Mouse (Mus musculus) lung, postnatal 14 days (tissue): ENCODE data around the gene Tmem217.

Experiments
- DNase-seq: peaks from one replicate; pipeline ENCODE4 v3.0.0; 2021

Tmem217 gene

GRCm38 (mm10) chr17:29485336-29486233 lies 66.6 kb downstream of the Tmem217 start:
- no peak for DNase-seq

DNA sequence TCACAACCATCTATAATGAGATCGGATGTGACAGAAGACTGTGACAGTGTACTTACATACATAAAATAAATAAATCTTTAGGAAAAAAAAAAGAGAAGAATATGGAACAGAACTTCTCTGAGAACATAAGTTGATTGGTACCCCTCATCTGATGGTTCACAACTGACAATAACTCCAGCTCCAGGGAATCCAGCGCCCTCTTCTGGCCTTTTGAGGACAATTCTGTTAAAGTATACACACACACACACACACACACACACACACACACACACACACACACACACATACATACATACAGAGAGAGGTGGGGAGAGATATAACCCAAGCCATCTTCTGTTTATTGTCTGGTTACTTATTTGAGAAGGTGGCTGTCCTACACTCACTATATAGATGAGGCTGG lies 67.8 kb downstream of the Tmem217 start:
- DNase-seq, result no peak

DNA sequence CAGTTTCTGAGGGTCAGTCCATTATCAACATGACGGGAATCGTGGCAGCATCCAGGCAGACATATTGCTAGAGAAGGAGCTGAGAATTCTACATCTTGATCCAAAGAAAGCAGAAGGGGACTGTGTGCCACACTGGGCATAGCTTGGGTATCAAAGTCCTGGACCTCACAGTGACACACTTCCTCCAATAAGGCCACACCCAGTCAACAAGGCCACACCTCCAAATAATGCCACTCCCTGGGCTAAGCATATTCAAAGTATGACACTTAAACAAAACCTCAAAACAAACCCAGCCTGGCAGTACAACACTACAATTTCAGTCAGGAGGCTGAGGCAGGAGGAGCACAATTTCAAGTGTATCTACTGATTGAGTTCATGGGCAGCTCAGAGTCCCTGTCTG lies 68.9 kb downstream of the Tmem217 start:
- DNase-seq, result no peak

DNA sequence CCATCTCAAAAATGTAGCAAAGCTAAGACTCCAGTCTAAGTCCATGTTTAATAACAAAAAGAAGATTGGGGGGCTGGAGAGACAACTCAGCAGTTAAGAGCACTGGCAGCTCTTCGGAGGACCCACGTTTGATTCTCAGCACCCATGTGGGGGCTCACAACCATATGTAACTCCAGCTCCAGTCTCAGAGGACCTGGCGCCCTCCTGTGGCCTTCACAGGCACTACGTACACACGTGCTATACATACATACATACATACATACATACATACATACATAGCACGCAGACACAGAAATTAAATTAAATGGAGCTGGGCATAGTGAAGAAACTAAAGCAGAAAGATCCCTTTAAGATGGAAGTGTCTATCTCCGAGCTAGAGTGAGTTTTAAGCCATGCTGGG lies 69.6 kb downstream of the Tmem217 start:
- no peak for DNase-seq

DNA sequence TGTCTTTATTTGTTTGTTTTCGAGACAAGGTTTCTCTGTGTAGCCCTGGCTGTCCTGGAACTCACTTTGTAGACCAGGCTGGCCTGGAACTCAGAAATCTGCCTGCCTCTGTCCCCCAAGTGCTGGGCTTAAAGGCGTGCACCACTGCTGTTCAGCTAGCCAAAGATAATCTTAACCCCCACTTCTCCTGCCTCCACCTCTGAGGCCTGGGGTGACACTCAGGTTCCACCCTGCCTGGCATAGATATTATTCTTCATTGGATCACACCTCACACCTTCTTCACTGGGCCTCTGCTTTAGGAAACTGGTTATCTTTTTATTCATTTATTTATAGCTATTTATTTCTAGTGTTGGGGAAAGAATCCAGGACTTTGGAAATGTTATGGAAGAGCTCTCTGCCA lies 71.9 kb downstream of the Tmem217 start:
- no peak for DNase-seq

GRCm38 (mm10) chr17:29478271-29478670 lies 73.9 kb downstream of the Tmem217 start:
- DNase-seq, result no peak

DNA sequence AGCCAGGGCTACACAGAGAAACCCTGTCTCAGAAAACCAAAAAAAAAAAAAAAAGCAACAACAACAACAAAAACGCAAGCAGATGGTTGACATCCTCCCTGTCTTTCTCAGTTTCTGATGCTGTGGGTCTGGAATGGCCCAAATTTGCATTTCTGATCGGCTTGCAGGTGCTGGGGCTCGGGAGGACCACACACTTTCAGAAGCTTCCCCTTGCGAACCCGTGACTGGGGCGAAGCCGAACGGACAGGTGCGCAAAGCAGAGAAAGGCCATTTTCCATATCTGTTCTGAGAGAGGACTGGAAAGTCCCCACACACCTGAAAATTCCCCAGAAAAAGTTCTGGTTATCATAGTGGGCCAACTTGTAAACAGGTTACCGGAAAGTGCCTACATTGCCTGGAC lies 74.8 kb downstream of the Tmem217 start:
- no peak for DNase-seq

DNA sequence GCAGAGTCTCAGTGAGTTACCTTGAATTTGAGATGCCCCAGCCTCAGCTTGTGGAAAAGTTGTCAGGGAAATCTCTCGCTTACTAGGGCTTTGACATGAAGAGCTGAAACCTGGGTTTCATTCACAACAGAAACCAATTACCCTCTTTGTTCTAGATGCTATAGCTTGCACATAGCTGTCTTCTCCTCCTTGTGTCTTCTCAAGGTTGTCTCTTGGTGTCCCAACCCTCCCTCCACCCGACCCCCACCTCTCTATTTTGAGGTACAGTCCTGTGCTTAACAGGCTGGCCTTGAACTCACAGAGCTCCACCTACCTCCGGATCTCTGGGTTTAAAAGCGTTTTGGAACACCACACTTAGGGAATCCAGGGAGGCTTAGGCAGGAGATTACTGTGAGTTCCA lies 75.7 kb downstream of the Tmem217 start:
- no peak for DNase-seq
